Mouse (Mus musculus) brain, embryonic 18.5 days (tissue): ENCODE results near the gene Cryzl1.
"Not testable (repeated sequence)": the region's sequence is repeated elsewhere in the genome, so short reads cannot be mapped to it uniquely, and the experiment has no call there.

Experiments
- DNase-seq: peaks from one replicate; pipeline ENCODE4 v3.0.0-alpha.2; 2012; ENCODE audit warnings: low read depth, low spot score

Cryzl1 gene

GRCm38 (mm10) chr16:91645420-91645819, 83.4 kb downstream of the Cryzl1 start:
- DNase-seq: not testable (repeated sequence)

GRCm38 (mm10) chr16:91644901-91645300, 83.9 kb downstream of the Cryzl1 start:
- DNase-seq: no peak

- DNase-seq: no peak
Observed at GRCm38 (mm10) chr16:91640171-91640570, 88.6 kb downstream of the Cryzl1 start.

GRCm38 (mm10) chr16:91639636-91640035, 89.1 kb downstream of the Cryzl1 start:
- DNase-seq: no peak
